Mouse (Mus musculus) forebrain, embryonic 12.5 days (tissue): ENCODE results near the gene Lamc1. TPM values are rescaled to one million over a fixed set of nuclear protein-coding genes. Genes with fewer than 3 reads are reported as not detected.

Experiments used
- ATAC-seq: fragments of 200-750 bp; cut with Nextera tagmentation; 2 replicates; pipeline ENCODE4 v1.8.0; 2017; ENCODE audit warnings: moderate TSS enrichment; ENCODE audit not compliant: low FRiP score
- H3K27ac ChIP-seq: fragments of 300-500 bp; sonication (generic); 2 replicates; pipeline ENCODE4 v1.5.1; 2016; ENCODE audit warnings: mild to moderate bottlenecking
- H3K27me3 ChIP-seq: fragments of 300-500 bp; sonication (generic); 2 replicates; pipeline ENCODE4 v1.6.1; 2016; ENCODE audit warnings: mild to moderate bottlenecking
- H3K36me3 ChIP-seq: fragments of 300-500 bp; sonication (generic); replicated peaks from 2 replicates; pipeline ENCODE4 v1.6.1; 2016; ENCODE audit warnings: mild to moderate bottlenecking
- H3K4me1 ChIP-seq: fragments of 300-500 bp; sonication (generic); 2 replicates; pipeline ENCODE4 v1.6.1; 2016
- H3K4me2 ChIP-seq: fragments of 300-500 bp; sonication (generic); 2 replicates; pipeline ENCODE4 v1.6.1; 2016; ENCODE audit warnings: mild to moderate bottlenecking, moderate library complexity
- H3K4me3 ChIP-seq: fragments of 300-500 bp; sonication (generic); replicated peaks from 2 replicates; pipeline ENCODE4 v1.5.1; 2016; ENCODE audit warnings: mild to moderate bottlenecking
- H3K9ac ChIP-seq: fragments of 300-500 bp; sonication (generic); 2 replicates; pipeline ENCODE4 v1.6.1; 2016; ENCODE audit warnings: mild to moderate bottlenecking
- H3K9me3 ChIP-seq: fragments of 300-500 bp; sonication (generic); 2 replicates; pipeline ENCODE4 v1.6.1; 2016
- WGBS: fragments of 180-500 bp; shearing (Covaris S2); methylation state at CpG from one replicate; pipeline ENCODE4 v1.1.7; 2016; 5-methylcytosine and 5-hydroxymethylcytosine counted together
- polyA plus RNA-seq: library from polyadenylated mRNA; unstranded; fragments of >200 nt; fragmentation: Nextera tagmentation; extraction: Ambion mirVana; gene quantifications from 2 replicates; pipeline ENCODE4 v1.2.1, GENCODE M21; 2016

Lamc1 gene
- polyA plus RNA-seq, 1 experiment from 2014 or later, result 26.3 TPM

GRCm38 (mm10) chr1:153288010-153288409 lies 44.6 kb downstream of the Lamc1 start:
- ATAC-seq, result no peak
- Histone ChIP-seq H3K4me1 (peaks cover 12% of the 10 kb centered on the region), H3K36me3 (no peaks in the 10 kb centered on the region), H3K9ac (no peak overlapping the region), H3K4me2 (no peak overlapping the region), H3K27ac (no peak overlapping the region), H3K9me3 (no peaks in the 10 kb centered on the region), H3K4me3 (no peak overlapping the region), H3K27me3 (no peaks in the 10 kb centered on the region)
- WGBS, result 91% methylated on average over 4 of the region's 4 CpGs

GRCm38 (mm10) chr1:153287443-153287842 lies 45.1 kb downstream of the Lamc1 start:
- no peak overlapping the region for H3K9ac ChIP-seq

GRCm38 (mm10) chr1:153286216-153286615 lies 46.4 kb downstream of the Lamc1 start:
- H3K27me3 ChIP-seq, result no peaks in the 10 kb centered on the region
- H3K4me1 ChIP-seq, result peaks cover 12% of the 10 kb centered on the region
- H3K4me2 ChIP-seq, result no peak overlapping the region
- ATAC-seq, result no peak
- H3K9me3 ChIP-seq, result no peaks in the 10 kb centered on the region
- no peak overlapping the region for H3K27ac ChIP-seq
- H3K9ac ChIP-seq, result no peak overlapping the region
- WGBS, result 93% methylated on average over 9 of the region's 9 CpGs
- no peaks in the 10 kb centered on the region for H3K36me3 ChIP-seq
- no peak overlapping the region for H3K4me3 ChIP-seq

More at GRCm38 (mm10) chr1:153287443-153287842, 45.1 kb downstream of the Lamc1 start:
- ATAC-seq, result no peak
- H3K9me3 ChIP-seq, result no peaks in the 10 kb centered on the region
- no peaks in the 10 kb centered on the region for H3K36me3 ChIP-seq
- H3K4me3 ChIP-seq, result no peak overlapping the region
- 88% methylated on average over 5 of the region's 5 CpGs for WGBS
- no peaks in the 10 kb centered on the region for H3K27me3 ChIP-seq
- no peak overlapping the region for H3K4me2 ChIP-seq
- no peak overlapping the region for H3K27ac ChIP-seq
- H3K4me1 ChIP-seq, result peaks cover 6% of the 10 kb centered on the region

GRCm38 (mm10) chr1:153285188-153285587 lies 47.4 kb downstream of the Lamc1 start:
- no peak overlapping the region for H3K9ac ChIP-seq
- no peak overlapping the region for H3K4me3 ChIP-seq
- 82% methylated on average over 8 of the region's 8 CpGs for WGBS
- H3K36me3 ChIP-seq, result no peaks in the 10 kb centered on the region
- H3K27me3 ChIP-seq, result no peaks in the 10 kb centered on the region
- H3K4me1 ChIP-seq, result peaks cover 16% of the 10 kb centered on the region
- H3K27ac ChIP-seq, result no peak overlapping the region
- H3K9me3 ChIP-seq, result no peaks in the 10 kb centered on the region
- H3K4me2 ChIP-seq, result no peak overlapping the region
- no peak for ATAC-seq

- Histone ChIP-seq H3K4me2 (no peak overlapping the region), H3K27ac (no peak overlapping the region), H3K9me3 (no peaks in the 10 kb centered on the region), H3K4me3 (no peak overlapping the region), H3K27me3 (no peaks in the 10 kb centered on the region), H3K36me3 (no peaks in the 10 kb centered on the region), H3K9ac (no peak overlapping the region), H3K4me1 (peaks cover 27% of the 10 kb centered on the region)
- no peak for ATAC-seq
- WGBS, result 81% methylated on average over 5 of the region's 5 CpGs
Measured at GRCm38 (mm10) chr1:153282342-153282975, 50.1 kb downstream of the Lamc1 start.

GRCm38 (mm10) chr1:153281483-153281882 lies 51.1 kb downstream of the Lamc1 start:
- Histone ChIP-seq H3K4me3 (no peak overlapping the region), H3K27ac (no peak overlapping the region), H3K4me1 (peaks cover 29% of the 10 kb centered on the region), H3K4me2 (no peak overlapping the region), H3K36me3 (no peaks in the 10 kb centered on the region), H3K9me3 (no peaks in the 10 kb centered on the region), H3K9ac (no peak overlapping the region), H3K27me3 (no peaks in the 10 kb centered on the region)
- WGBS, result 7% methylated on average over 4 of the region's 4 CpGs
- no peak for ATAC-seq

GRCm38 (mm10) chr1:153280411-153280810 lies 52.2 kb downstream of the Lamc1 start:
- H3K27me3 ChIP-seq, result no peaks in the 10 kb centered on the region
- ATAC-seq, result no peak
- peaks cover 34% of the 10 kb centered on the region for H3K4me1 ChIP-seq
- no peak overlapping the region for H3K9ac ChIP-seq
- H3K4me2 ChIP-seq, result no peak overlapping the region
- H3K9me3 ChIP-seq, result no peaks in the 10 kb centered on the region
- WGBS, result 81% methylated on average over 5 of the region's 5 CpGs
- H3K36me3 ChIP-seq, result no peaks in the 10 kb centered on the region
- H3K4me3 ChIP-seq, result no peak overlapping the region
- no peak overlapping the region for H3K27ac ChIP-seq

GRCm38 (mm10) chr1:153278028-153278613 lies 54.5 kb downstream of the Lamc1 start:
- Histone ChIP-seq H3K9ac (no peak overlapping the region), H3K36me3 (no peaks in the 10 kb centered on the region), H3K4me1 (peaks cover 46% of the 10 kb centered on the region), H3K27ac (no peak overlapping the region), H3K4me3 (no peak overlapping the region), H3K9me3 (no peaks in the 10 kb centered on the region), H3K4me2 (no peak overlapping the region), H3K27me3 (no peaks in the 10 kb centered on the region)
- no peak for ATAC-seq
- WGBS, result 20% methylated on average over 9 of the region's 9 CpGs

- Histone ChIP-seq H3K27ac (no peak overlapping the region), H3K27me3 (no peaks in the 10 kb centered on the region), H3K4me2 (no peak overlapping the region), H3K9me3 (no peaks in the 10 kb centered on the region), H3K36me3 (no peaks in the 10 kb centered on the region), H3K4me3 (no peak overlapping the region), H3K9ac (no peak overlapping the region), H3K4me1 (peaks cover 34% of the 10 kb centered on the region)
- no peak for ATAC-seq
- 84% methylated on average over 5 of the region's 5 CpGs for WGBS
Measured at GRCm38 (mm10) chr1:153275466-153275865, 57.1 kb downstream of the Lamc1 start.

- H3K36me3 ChIP-seq, result no peaks in the 10 kb centered on the region
- H3K9ac ChIP-seq, result no peak overlapping the region
- no peak overlapping the region for H3K27ac ChIP-seq
- WGBS, result 47% methylated on average over 6 of the region's 6 CpGs
- peaks cover 34% of the 10 kb centered on the region for H3K4me1 ChIP-seq
- no peak overlapping the region for H3K4me3 ChIP-seq
- H3K9me3 ChIP-seq, result no peaks in the 10 kb centered on the region
- no peak overlapping the region for H3K4me2 ChIP-seq
- H3K27me3 ChIP-seq, result no peaks in the 10 kb centered on the region
- ATAC-seq, result peak; percentile 27; the same call in 1 of the 2 replicates
Measured at GRCm38 (mm10) chr1:153274611-153275010, 58.0 kb downstream of the Lamc1 start.

GRCm38 (mm10) chr1:153273657-153274056 lies 58.9 kb downstream of the Lamc1 start:
- Histone ChIP-seq H3K4me2 (no peak overlapping the region), H3K36me3 (no peaks in the 10 kb centered on the region), H3K27me3 (no peaks in the 10 kb centered on the region), H3K4me1 (peaks cover 34% of the 10 kb centered on the region), H3K4me3 (no peak overlapping the region), H3K27ac (no peak overlapping the region), H3K9me3 (no peaks in the 10 kb centered on the region), H3K9ac (no peak overlapping the region)
- WGBS, result 73% methylated on average over 8 of the region's 8 CpGs
- no peak for ATAC-seq

GRCm38 (mm10) chr1:153270827-153271226 lies 61.8 kb downstream of the Lamc1 start:
- Histone ChIP-seq H3K9ac (no peak overlapping the region), H3K4me1 (peaks cover 30% of the 10 kb centered on the region), H3K27me3 (no peaks in the 10 kb centered on the region), H3K4me2 (no peak overlapping the region), H3K36me3 (no peaks in the 10 kb centered on the region), H3K27ac (no peak overlapping the region), H3K9me3 (no peaks in the 10 kb centered on the region), H3K4me3 (no peak overlapping the region)
- 95% methylated on average over 15 of the region's 15 CpGs for WGBS
- ATAC-seq, result no peak

GRCm38 (mm10) chr1:153269681-153270080 lies 62.9 kb downstream of the Lamc1 start:
- Histone ChIP-seq H3K4me1 (peaks cover 32% of the 10 kb centered on the region), H3K36me3 (no peaks in the 10 kb centered on the region), H3K27ac (no peak overlapping the region), H3K9ac (no peak overlapping the region), H3K4me2 (no peak overlapping the region), H3K27me3 (no peaks in the 10 kb centered on the region), H3K4me3 (no peak overlapping the region), H3K9me3 (no peaks in the 10 kb centered on the region)
- no peak for ATAC-seq
- WGBS, result 87% methylated on average over 6 of the region's 6 CpGs
